Mouse (Mus musculus) inflammation-experienced regulatory T-cells, adult 16 weeks (primary cell): Measurements from ENCODE around the gene Gstk1. TPM values are rescaled to one million over a fixed set of nuclear protein-coding genes. Genes with fewer than 3 reads are reported as not detected.

Source experiments
- polyA plus RNA-seq: library from polyadenylated mRNA; unstranded; fragments of 100-300 nt; shearing (Covaris generic); gene quantifications from one replicate; pipeline ENCODE4 v1.2.1, GENCODE M21; 2017

Gene Gstk1
- 12.2 TPM for polyA plus RNA-seq

DNA sequence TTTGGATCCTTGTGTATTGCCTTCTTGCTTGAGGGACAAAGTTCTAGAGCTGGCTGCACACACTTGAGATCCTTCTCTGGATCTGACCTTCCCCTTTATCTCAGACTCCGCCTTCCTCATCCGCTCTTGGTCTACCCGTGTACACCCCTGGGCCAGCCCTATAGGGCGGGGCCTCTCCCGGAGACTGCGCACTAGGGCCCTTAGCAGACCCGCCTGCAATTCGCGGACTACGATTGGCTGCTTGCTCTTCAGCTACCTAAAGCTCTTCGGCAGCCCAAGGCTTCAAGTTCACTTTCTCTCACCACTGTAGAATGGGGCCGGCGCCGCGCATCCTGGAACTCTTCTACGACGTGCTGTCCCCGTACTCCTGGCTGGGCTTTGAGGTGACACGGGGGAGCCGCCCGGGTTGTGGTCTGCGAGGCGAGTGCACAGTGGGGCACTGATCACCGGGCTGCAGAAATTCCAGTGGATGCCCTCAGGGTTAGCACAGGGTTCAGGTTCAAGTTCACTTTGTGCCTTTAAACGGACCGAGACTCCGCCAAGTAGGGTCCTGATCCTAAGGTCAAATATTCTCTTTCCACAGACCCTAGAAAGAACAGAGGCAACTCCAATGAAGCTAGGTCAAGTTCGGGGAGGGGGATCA is at the start of gene Gstk1:
Gstk1 (plus strand) TSS at position 225 of the 643 bp plus-strand sequence.

DNA sequence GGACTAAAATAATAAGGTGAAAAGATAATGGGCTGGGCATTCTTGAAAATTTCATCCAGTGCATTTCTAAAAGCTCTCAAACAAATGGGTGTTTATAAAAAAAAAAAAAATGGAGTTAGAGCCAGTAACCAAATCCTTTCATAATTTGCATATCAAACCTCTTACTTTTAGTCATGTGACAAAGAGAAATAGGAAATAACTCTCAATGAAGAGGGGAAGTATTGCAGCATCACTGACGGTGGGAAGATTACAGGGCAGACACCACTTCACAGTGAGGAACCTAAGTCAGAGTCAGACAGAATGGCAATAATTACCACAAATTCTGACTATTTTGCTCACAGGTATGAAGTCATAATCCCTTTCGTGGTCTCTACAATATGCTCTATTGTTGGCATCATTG is 30.7 kb upstream of the Gstk1 start, which contains the start of gene Tas2r144:
Tas2r144 (plus strand) TSS at position 301 of the 400 bp plus-strand sequence.

DNA sequence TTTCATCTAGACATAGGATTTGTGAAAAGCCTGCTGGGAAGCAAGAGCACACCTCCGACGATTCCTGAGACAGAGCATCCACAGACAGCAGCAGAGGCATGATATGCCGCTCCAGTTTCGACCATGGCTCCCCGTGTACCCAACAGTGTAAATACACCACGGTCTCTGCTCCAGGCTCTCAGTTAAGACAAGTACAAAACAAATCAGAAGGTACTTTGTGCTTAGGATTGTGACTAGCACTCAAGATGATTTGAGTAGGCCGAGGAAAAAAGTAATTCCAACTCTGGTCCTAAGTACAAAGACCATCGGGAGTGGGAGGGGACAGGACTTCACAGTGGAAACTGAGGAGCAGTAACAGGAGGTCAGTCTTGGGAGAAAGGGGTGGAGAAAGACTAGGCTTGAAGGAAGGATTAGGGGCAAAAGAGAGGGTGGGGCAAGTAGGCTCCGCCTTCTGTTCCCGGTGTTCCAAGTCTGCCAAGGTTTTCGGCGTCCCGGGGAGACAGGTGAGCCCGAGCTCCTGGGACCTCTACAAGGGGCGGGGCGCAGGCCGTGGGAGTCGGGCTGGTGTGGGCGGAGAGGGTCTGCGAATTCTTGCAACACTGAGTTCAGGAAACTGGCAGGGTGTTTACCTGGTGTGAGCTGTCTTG is 15.9 kb downstream of the Gstk1 start, which contains the start of gene Tmem139:
Tmem139 (plus strand) TSS at position 447 of the 647 bp plus-strand sequence.

GRCm38 (mm10) chr6:42264626-42265312 is 19.0 kb downstream of the Gstk1 start, which contains the start of gene Casp2:
Gene Casp2 (plus strand): TSS chr6:42264985.

GRCm38 (mm10) chr6:42286448-42286847 is 40.7 kb downstream of the Gstk1 start, which contains the start of gene Clcn1:
Gene Clcn1 (plus strand): TSS chr6:42286685.

Other genes starting within 250 kb of the Gstk1 start
- gene Sva, start 207.5 kb upstream of the Gstk1 start, polyA plus RNA-seq = not detected
- gene Tas2r139, start 105.0 kb upstream of the Gstk1 start, polyA plus RNA-seq = not detected
- gene Tas2r144, start 30.6 kb upstream of the Gstk1 start, polyA plus RNA-seq = not detected
- not detected for gene Tmem139, start 16.0 kb downstream of the Gstk1 start, polyA plus RNA-seq
- 77.0 TPM for gene Casp2, start 19.1 kb downstream of the Gstk1 start, polyA plus RNA-seq
- not detected for gene Clcn1, start 40.8 kb downstream of the Gstk1 start, polyA plus RNA-seq
- not detected for gene Fam131b, start 78.7 kb downstream of the Gstk1 start, polyA plus RNA-seq
- 98.2 TPM for gene Zyx, start 103.7 kb downstream of the Gstk1 start, polyA plus RNA-seq
- gene Epha1, start 127.3 kb downstream of the Gstk1 start, polyA plus RNA-seq = 0.38 TPM
- not detected for gene Tas2r143, start 154.3 kb downstream of the Gstk1 start, polyA plus RNA-seq
- gene Tas2r135, start 159.5 kb downstream of the Gstk1 start, polyA plus RNA-seq = not detected
- gene Tas2r126, start 188.6 kb downstream of the Gstk1 start, polyA plus RNA-seq = not detected
- not detected for gene Olfr458, start 219.3 kb downstream of the Gstk1 start, polyA plus RNA-seq
- not detected for gene Olfr457, start 230.4 kb downstream of the Gstk1 start, polyA plus RNA-seq
- gene Olfr456, start 241.3 kb downstream of the Gstk1 start, polyA plus RNA-seq = not detected